Mouse (Mus musculus) heart, embryonic 14.5 days (tissue): ENCODE results near the gene Ehbp1l1. TPM values are rescaled to one million over a fixed set of nuclear protein-coding genes. Genes with fewer than 3 reads are reported as not detected.

Experiments
- ATAC-seq: fragments of 200-750 bp; cut with Nextera tagmentation; 2 replicates; pipeline ENCODE4 v1.8.0; 2017; ENCODE audit warnings: low read depth, moderate TSS enrichment; ENCODE audit not compliant: insufficient number of reproducible peaks, insufficient read depth, low FRiP score
- H3K27ac ChIP-seq, 2 experiments: fragments of 200-500 bp in 1 of 2; fragments of 300-500 bp in 1 of 2; sonication (generic) in 1 of 2; replicated peaks in 1 of 2; 2 replicates each; pipeline ENCODE4 v1.5.1; 2012 to 2014; ENCODE audit warnings: low read depth in 2 of 2, low read length in 2 of 2, control low read depth in 1 of 2, mild to moderate bottlenecking in 1 of 2, mixed read lengths in 1 of 2; ENCODE audit not compliant: control insufficient read depth in 1 of 2, insufficient read depth in 1 of 2
- H3K27me3 ChIP-seq: fragments of 300-500 bp; sonication (generic); 2 replicates; pipeline ENCODE4 v1.6.1; 2014; ENCODE audit warnings: mild to moderate bottlenecking, low read length, control low read depth; ENCODE audit not compliant: control insufficient read depth, insufficient read depth
- H3K36me3 ChIP-seq: fragments of 300-500 bp; sonication (generic); 2 replicates; pipeline ENCODE4 v1.6.1; 2014; ENCODE audit warnings: mild to moderate bottlenecking, control low read depth, low read length, mixed read lengths; ENCODE audit not compliant: control insufficient read depth, insufficient read depth
- H3K4me1 ChIP-seq, 2 experiments: fragments of 200-500 bp in 1 of 2; fragments of 300-500 bp in 1 of 2; sonication (generic) in 1 of 2; 2 replicates each; pipeline ENCODE4 v1.6.1; 2012 to 2014; ENCODE audit warnings: low read length in 2 of 2, control low read depth in 1 of 2, mixed read lengths in 1 of 2; ENCODE audit not compliant: control insufficient read depth in 2 of 2, insufficient read depth in 2 of 2
- H3K4me2 ChIP-seq: fragments of 300-500 bp; sonication (generic); 2 replicates; pipeline ENCODE4 v1.6.1; 2014; ENCODE audit warnings: mild to moderate bottlenecking, low read length
- H3K4me3 ChIP-seq, 2 experiments: fragments of 200-500 bp in 1 of 2; fragments of 300-500 bp in 1 of 2; sonication (generic) in 1 of 2; 2 replicates each; pipeline ENCODE4 v1.5.1; 2012 to 2014; ENCODE audit warnings: low read length in 2 of 2, mild to moderate bottlenecking in 2 of 2, control low read depth in 1 of 2, low read depth in 1 of 2, moderate library complexity in 1 of 2; ENCODE audit not compliant: control insufficient read depth in 1 of 2, insufficient read depth in 1 of 2
- H3K9ac ChIP-seq: fragments of 300-500 bp; sonication (generic); 2 replicates; pipeline ENCODE4 v1.6.1; 2014; ENCODE audit warnings: mild to moderate bottlenecking, low read length
- H3K9me3 ChIP-seq: fragments of 300-500 bp; sonication (generic); 2 replicates; pipeline ENCODE4 v1.6.1; 2016; ENCODE audit warnings: low read length, control low read depth; ENCODE audit not compliant: control insufficient read depth
- WGBS: fragments of 180-500 bp; shearing (Covaris S2); extraction: QIAGEN DNeasy Blood & Tissue Kit; methylation state at CpG from one replicate; pipeline ENCODE4 v1.1.7; 2014; 5-methylcytosine and 5-hydroxymethylcytosine counted together
- polyA plus RNA-seq: library from polyadenylated mRNA; unstranded; fragments of >200 nt; fragmentation: Nextera tagmentation; extraction: Ambion mirVana; gene quantifications from 2 replicates; pipeline ENCODE4 v1.2.1, GENCODE M21; 2014

Ehbp1l1 gene
- polyA plus RNA-seq, 1 experiment from 2014 or later, result 66.5 TPM

DNA sequence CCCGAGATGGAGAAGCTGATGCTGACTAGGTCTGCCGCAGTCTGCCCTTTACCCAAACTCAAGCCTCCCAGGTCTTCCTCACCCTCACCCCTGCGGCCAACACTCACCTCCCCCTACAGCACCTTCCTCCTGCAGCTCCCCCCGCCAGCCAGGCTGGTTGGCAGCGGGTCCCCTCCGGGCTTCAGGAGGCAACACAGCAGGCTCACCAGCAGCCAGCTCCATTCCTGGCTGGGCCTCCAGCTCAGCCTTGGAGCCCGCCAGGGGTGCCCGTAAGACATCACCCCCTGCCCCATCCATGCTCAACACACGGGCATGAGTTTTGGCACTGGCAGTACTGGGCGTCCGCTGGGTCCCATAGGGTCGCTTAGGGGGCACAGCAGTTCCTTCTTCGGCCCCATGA, 41.1 kb downstream of the Ehbp1l1 start:
- no peak overlapping the region for H3K27ac ChIP-seq
- no peak overlapping the region for H3K4me3 ChIP-seq
- peaks cover 72% of the 10 kb centered on the region for H3K36me3 ChIP-seq
- H3K9ac ChIP-seq, result no peak overlapping the region
- peaks cover 5 to 11% of the 10 kb centered on the region in 2 experiments for H3K4me1 ChIP-seq
- 90% methylated on average over 13 of the region's 13 CpGs for WGBS
- no peak for ATAC-seq
- H3K4me2 ChIP-seq, result no peak overlapping the region
- no peaks in the 10 kb centered on the region for H3K9me3 ChIP-seq
- no peaks in the 10 kb centered on the region for H3K27me3 ChIP-seq

DNA sequence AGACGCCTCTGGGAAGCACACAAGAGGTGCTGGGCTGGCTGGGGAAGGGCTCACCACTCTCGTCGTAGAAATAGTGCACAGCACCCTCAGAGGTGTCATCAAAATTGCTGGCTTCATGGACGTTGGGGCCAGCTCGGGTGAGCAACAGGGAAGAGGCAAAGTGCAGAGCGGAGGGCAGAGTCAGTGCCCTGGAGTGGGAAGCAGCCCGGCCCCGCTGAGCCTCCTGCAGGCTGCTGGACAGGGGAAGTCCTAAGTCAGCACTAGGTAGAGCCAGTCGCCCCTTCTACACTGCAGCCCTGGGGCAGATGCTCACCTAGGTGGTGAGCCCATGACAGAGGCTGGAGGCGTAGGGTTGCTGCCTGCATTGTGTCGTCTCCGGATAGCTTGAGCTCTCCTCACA, 41.9 kb downstream of the Ehbp1l1 start:
- H3K9me3 ChIP-seq, result no peaks in the 10 kb centered on the region
- ATAC-seq, result no peak
- H3K4me3 ChIP-seq, result no peak overlapping the region
- no peaks in the 10 kb centered on the region for H3K27me3 ChIP-seq
- peaks cover 80% of the 10 kb centered on the region for H3K36me3 ChIP-seq
- 91% methylated on average over 12 of the region's 12 CpGs for WGBS
- H3K4me1 ChIP-seq, result peaks cover 5 to 11% of the 10 kb centered on the region in 2 experiments
- H3K27ac ChIP-seq, result no peak overlapping the region
- no peak overlapping the region for H3K9ac ChIP-seq
- H3K4me2 ChIP-seq, result no peak overlapping the region

GRCm38 (mm10) chr19:5680432-5680831, 45.7 kb downstream of the Ehbp1l1 start:
- Histone ChIP-seq H3K9ac (no peak overlapping the region), H3K36me3 (peaks cover 96% of the 10 kb centered on the region), H3K4me1 (no peaks in the 10 kb centered on the region), H3K4me2 (no peak overlapping the region), H3K27me3 (no peaks in the 10 kb centered on the region), H3K27ac (no peak overlapping the region), H3K4me3 (no peak overlapping the region), H3K9me3 (no peaks in the 10 kb centered on the region)
- ATAC-seq, result no peak
- 72% methylated on average over 4 of the region's 4 CpGs for WGBS

DNA sequence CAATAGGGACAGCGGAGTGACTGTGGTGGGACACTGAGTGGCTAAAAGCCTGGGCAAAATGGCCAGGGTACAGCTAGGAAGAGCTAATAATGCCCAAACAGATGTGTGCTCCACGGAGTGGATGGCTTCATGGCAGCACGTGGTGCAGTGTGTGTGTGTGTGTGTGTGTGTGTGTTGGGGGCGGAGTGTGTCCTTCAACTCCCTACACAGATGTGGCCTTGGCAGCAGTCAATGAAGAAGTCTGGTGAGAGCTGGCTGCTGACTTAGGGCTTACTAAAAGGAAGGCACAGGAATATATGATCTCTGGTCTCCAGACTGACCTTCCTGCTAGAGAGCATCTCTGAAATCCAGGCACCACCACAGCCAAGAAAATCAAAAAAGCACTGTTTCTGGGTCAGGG, 57.7 kb downstream of the Ehbp1l1 start:
- 91% methylated on average over 4 of the region's 4 CpGs for WGBS
- no peaks in the 10 kb centered on the region for H3K27me3 ChIP-seq

DNA sequence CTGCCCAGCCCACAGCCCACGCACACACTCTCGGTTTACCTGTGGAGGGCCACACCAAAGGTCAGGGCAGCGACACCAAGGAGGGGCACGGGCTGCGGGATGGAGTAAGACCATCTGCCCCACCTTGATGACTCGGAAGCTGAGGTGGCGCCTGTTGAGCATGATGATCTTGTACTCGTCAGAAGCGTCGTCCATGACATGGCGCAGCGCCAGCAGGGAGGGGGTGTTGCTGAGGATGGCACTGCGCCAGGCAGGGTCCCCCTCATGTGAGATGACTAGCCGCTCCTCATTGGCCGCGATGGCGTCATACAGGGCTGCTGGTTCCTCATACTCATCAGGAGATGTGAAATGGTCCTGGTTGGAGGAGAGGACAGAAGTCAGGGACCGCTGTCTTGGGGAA, 59.7 kb downstream of the Ehbp1l1 start:
- peaks cover 10 to 21% of the 10 kb centered on the region in 2 experiments for H3K4me1 ChIP-seq
- no peak overlapping the region for H3K4me2 ChIP-seq
- peaks cover 63% of the 10 kb centered on the region for H3K36me3 ChIP-seq
- no peak overlapping the region for H3K4me3 ChIP-seq
- no peak overlapping the region for H3K27ac ChIP-seq
- 89% methylated on average over 18 of the region's 18 CpGs for WGBS
- no peaks in the 10 kb centered on the region for H3K9me3 ChIP-seq
- ATAC-seq, result no peak
- H3K27me3 ChIP-seq, result no peaks in the 10 kb centered on the region
- no peak overlapping the region for H3K9ac ChIP-seq

More for the DNA sequence above, 57.7 kb downstream of the Ehbp1l1 start:
- no peak for ATAC-seq
- Histone ChIP-seq H3K4me1 (peaks cover 3 to 7% of the 10 kb centered on the region in 2 experiments; a peak in 3 of 4 replicates), H3K36me3 (peaks cover 83% of the 10 kb centered on the region), H3K9me3 (no peaks in the 10 kb centered on the region), H3K4me3 (no peak overlapping the region), H3K4me2 (no peak overlapping the region), H3K9ac (no peak overlapping the region), H3K27ac (no peak overlapping the region)

- Histone ChIP-seq H3K9me3 (no peaks in the 10 kb centered on the region), H3K9ac (no peak overlapping the region), H3K27ac (no peak overlapping the region), H3K4me2 (no peak overlapping the region), H3K36me3 (peaks cover 54% of the 10 kb centered on the region), H3K4me1 (peaks cover 10 to 23% of the 10 kb centered on the region in 2 experiments), H3K4me3 (no peak overlapping the region), H3K27me3 (no peaks in the 10 kb centered on the region)
- ATAC-seq, result no peak
- WGBS, result 67% methylated on average over 15 of the region's 15 CpGs
Observed at GRCm38 (mm10) chr19:5665465-5665864, 60.7 kb downstream of the Ehbp1l1 start.

GRCm38 (mm10) chr19:5664669-5665257, 61.4 kb downstream of the Ehbp1l1 start:
- peaks cover 10 to 23% of the 10 kb centered on the region in 2 experiments for H3K4me1 ChIP-seq
- H3K9ac ChIP-seq, result no peak overlapping the region
- no peak overlapping the region for H3K4me3 ChIP-seq
- WGBS, result 92% methylated on average over 10 of the region's 10 CpGs
- H3K36me3 ChIP-seq, result peaks cover 47% of the 10 kb centered on the region
- no peaks in the 10 kb centered on the region for H3K27me3 ChIP-seq
- H3K27ac ChIP-seq, result no peak overlapping the region
- no peak for ATAC-seq
- H3K9me3 ChIP-seq, result no peaks in the 10 kb centered on the region
- no peak overlapping the region for H3K4me2 ChIP-seq
